Mouse (Mus musculus): ENCODE measurements at regions not wholly inside any gene's neighbourhood (a gene's known extent, or its start where the extent isn't known, plus 50 kb on each side); places are given as distances from the start of the nearest gene placed in this dataset.

DNA sequence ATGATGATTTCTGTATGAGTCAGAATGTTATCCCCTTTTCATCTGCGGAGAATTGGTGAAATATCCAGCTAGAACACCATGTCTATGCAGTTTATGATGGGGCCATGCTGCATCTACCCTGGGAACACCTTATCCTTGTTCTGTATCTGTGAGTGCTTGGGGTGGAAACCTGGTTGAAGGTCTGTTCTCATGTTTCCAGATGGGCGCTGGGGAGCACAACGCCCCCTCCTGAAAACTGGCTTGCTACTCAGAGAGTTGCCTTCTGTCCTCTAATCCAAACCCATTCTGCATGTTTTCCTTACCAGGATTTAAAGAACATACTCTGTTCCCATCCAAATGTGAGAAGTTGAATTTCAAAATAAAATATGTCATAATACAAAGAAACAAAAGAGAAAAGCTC, 1239.5 kb upstream of the Zeb2 start:
- H3K27me3 ChIP-seq (ENCODE audit: control insufficient read depth, insufficient read depth, low read length), result no peaks in the 10 kb centered on the region
- H3K27ac ChIP-seq (ENCODE audit: low read length), result no peak overlapping the region
- H3K4me3 ChIP-seq (ENCODE audit: low read length), result no peak overlapping the region
- ATAC-seq (replicated peaks; ENCODE audit: extremely low read depth, insufficient read depth, low FRiP score), result no peak
- WGBS, result 74% methylated on average over 3 of the region's 3 CpGs
- no peak overlapping the region for H3K4me2 ChIP-seq (ENCODE audit: low read depth, low read length)
- H3K9me3 ChIP-seq (replicated peaks; ENCODE audit: control insufficient read depth, low read length), result no peaks in the 10 kb centered on the region
- H3K9ac ChIP-seq (ENCODE audit: low read length), result no peak overlapping the region
- no peaks in the 10 kb centered on the region for H3K4me1 ChIP-seq (ENCODE audit: control insufficient read depth, insufficient read depth, low read length)
- H3K36me3 ChIP-seq (ENCODE audit: control insufficient read depth, insufficient read depth), result no peaks in the 10 kb centered on the region

GRCm38 (mm10) chr2:46340694-46341093, 1223.5 kb upstream of the Zeb2 start:
- H3K27ac ChIP-seq (ENCODE audit: low read length), result no peak overlapping the region
- no peaks in the 10 kb centered on the region for H3K9me3 ChIP-seq (replicated peaks; ENCODE audit: control insufficient read depth, low read length)
- WGBS, result 58% methylated on average over 4 of the region's 4 CpGs
- no peak overlapping the region for H3K4me3 ChIP-seq (ENCODE audit: low read length)
- H3K4me1 ChIP-seq (ENCODE audit: control insufficient read depth, insufficient read depth, low read length), result no peaks in the 10 kb centered on the region
- no peak for ATAC-seq (replicated peaks; ENCODE audit: extremely low read depth, insufficient read depth, low FRiP score)
- no peak overlapping the region for H3K9ac ChIP-seq (ENCODE audit: low read length)
- H3K36me3 ChIP-seq (ENCODE audit: control insufficient read depth, insufficient read depth), result no peaks in the 10 kb centered on the region
- no peak overlapping the region for H3K4me2 ChIP-seq (ENCODE audit: low read depth, low read length)
- no peaks in the 10 kb centered on the region for H3K27me3 ChIP-seq (ENCODE audit: control insufficient read depth, insufficient read depth, low read length)

GRCm38 (mm10) chr2:46316666-46317065, 1199.5 kb upstream of the Zeb2 start:
- no peak overlapping the region for H3K9ac ChIP-seq (ENCODE audit: low read length)
- no peaks in the 10 kb centered on the region for H3K4me1 ChIP-seq (ENCODE audit: control insufficient read depth, insufficient read depth, low read length)
- H3K36me3 ChIP-seq (ENCODE audit: control insufficient read depth, insufficient read depth), result no peaks in the 10 kb centered on the region
- WGBS, result 73% methylated on average over 2 of the region's 2 CpGs
- no peaks in the 10 kb centered on the region for H3K27me3 ChIP-seq (ENCODE audit: control insufficient read depth, insufficient read depth, low read length)
- no peak overlapping the region for H3K4me3 ChIP-seq (ENCODE audit: low read length)
- H3K9me3 ChIP-seq (replicated peaks; ENCODE audit: control insufficient read depth, low read length), result no peaks in the 10 kb centered on the region
- H3K27ac ChIP-seq (ENCODE audit: low read length), result no peak overlapping the region
- H3K4me2 ChIP-seq (ENCODE audit: low read depth, low read length), result no peak overlapping the region
- ATAC-seq (replicated peaks; ENCODE audit: extremely low read depth, insufficient read depth, low FRiP score), result no peak

DNA sequence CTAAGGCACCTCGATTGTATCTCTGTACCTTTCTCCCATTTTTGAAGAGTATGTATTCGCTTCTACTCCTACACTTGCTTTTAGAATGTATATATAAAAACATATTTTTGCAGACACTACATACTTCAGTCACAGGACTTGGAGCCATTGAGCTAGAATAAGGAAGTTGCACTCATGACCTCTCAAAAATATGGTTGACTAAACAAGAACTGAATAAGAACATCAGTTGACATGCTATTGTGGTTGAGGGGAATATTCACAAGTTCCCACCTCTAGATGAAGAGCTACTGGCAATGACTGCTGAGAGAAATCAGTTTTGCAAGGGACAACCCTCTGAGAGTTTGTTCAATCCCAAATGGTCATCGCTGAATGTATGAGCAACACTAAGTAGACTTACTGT, 1198.0 kb upstream of the Zeb2 start:
- H3K4me2 ChIP-seq (ENCODE audit: low read depth, low read length), result no peak overlapping the region
- H3K9me3 ChIP-seq (replicated peaks; ENCODE audit: control insufficient read depth, low read length), result no peaks in the 10 kb centered on the region
- no peaks in the 10 kb centered on the region for H3K27me3 ChIP-seq (ENCODE audit: control insufficient read depth, insufficient read depth, low read length)
- 84% methylated on average over 3 of the region's 3 CpGs for WGBS
- no peak overlapping the region for H3K4me3 ChIP-seq (ENCODE audit: low read length)
- no peaks in the 10 kb centered on the region for H3K4me1 ChIP-seq (ENCODE audit: control insufficient read depth, insufficient read depth, low read length)
- no peaks in the 10 kb centered on the region for H3K36me3 ChIP-seq (ENCODE audit: control insufficient read depth, insufficient read depth)
- H3K27ac ChIP-seq (ENCODE audit: low read length), result no peak overlapping the region
- no peak overlapping the region for H3K9ac ChIP-seq (ENCODE audit: low read length)
- ATAC-seq (replicated peaks; ENCODE audit: extremely low read depth, insufficient read depth, low FRiP score), result no peak

DNA sequence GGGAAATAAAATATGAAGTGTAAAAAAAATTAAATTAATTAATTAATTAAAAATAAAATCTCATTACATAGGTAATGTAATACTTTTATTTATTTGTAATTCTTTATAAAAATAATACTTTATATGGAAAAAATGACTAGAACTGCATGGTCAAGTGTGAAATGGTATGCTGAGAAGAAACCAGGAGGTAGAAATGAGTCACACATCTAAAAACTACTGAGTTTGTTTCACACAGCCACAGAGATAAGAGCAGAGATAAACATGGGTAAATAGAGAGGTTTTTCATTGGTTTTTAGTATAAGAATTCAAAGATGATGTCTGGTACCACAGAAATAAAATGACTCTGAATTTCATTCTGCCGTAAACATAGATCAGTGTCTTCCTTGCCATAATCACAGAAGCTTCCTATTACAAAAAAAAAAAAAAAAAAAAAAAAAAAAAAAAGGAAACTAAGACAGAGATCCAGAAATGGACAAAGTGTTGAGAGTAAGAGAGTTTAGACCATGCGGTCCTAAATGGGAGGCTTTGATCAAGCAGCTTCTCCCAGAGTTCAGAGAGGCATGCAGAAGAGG, 1190.5 kb upstream of the Zeb2 start:
- 90% methylated on average over 2 of the region's 2 CpGs for WGBS
- H3K4me2 ChIP-seq (ENCODE audit: low read depth, low read length), result no peak overlapping the region
- no peaks in the 10 kb centered on the region for H3K4me1 ChIP-seq (ENCODE audit: control insufficient read depth, insufficient read depth, low read length)
- no peaks in the 10 kb centered on the region for H3K27me3 ChIP-seq (ENCODE audit: control insufficient read depth, insufficient read depth, low read length)
- H3K9me3 ChIP-seq (replicated peaks; ENCODE audit: control insufficient read depth, low read length), result no peaks in the 10 kb centered on the region
- H3K27ac ChIP-seq (ENCODE audit: low read length), result no peak overlapping the region
- no peak overlapping the region for H3K4me3 ChIP-seq (ENCODE audit: low read length)
- no peak for ATAC-seq (replicated peaks; ENCODE audit: extremely low read depth, insufficient read depth, low FRiP score)
- H3K9ac ChIP-seq (ENCODE audit: low read length), result no peak overlapping the region
- no peaks in the 10 kb centered on the region for H3K36me3 ChIP-seq (ENCODE audit: control insufficient read depth, insufficient read depth)

GRCm38 (mm10) chr2:46302627-46303026, 1185.4 kb upstream of the Zeb2 start:
- no peak for ATAC-seq (replicated peaks; ENCODE audit: extremely low read depth, insufficient read depth, low FRiP score)
- WGBS, result 49% methylated on average over 1 of the region's 1 CpGs

DNA sequence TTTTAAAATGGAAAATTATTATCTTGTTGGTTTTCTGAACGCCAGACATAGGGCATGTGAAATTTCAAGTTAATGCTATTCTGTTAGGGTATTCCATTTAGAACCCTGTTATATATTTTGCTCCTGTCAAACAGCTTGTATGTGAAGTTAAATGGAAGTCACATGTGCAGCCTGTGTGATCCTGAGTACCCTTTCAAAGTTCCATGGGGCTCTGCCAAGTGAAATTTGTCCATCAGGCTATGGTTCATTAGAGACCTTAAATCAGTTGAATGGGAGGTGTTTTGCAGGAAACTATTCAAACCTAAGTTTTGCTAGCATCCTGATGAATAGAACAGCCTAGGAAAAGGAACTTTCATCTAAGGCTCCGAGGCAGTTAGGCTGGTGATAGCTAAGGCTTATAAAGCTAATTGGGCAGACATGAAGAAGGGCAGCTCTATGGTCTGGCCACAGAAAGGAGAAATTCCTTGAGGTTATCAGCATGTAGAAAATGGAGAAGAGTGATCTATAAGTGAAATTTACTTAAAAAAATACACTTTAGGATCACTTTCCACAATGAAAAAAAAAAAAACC, 1180.2 kb upstream of the Zeb2 start:
- WGBS, result 73% methylated on average over 2 of the region's 2 CpGs

More at GRCm38 (mm10) chr2:46302627-46303026, 1185.4 kb upstream of the Zeb2 start:
- no peaks in the 10 kb centered on the region for H3K9me3 ChIP-seq (replicated peaks; ENCODE audit: control insufficient read depth, low read length)
- H3K27ac ChIP-seq (ENCODE audit: low read length), result no peak overlapping the region
- H3K4me1 ChIP-seq (ENCODE audit: control insufficient read depth, insufficient read depth, low read length), result no peaks in the 10 kb centered on the region
- H3K4me2 ChIP-seq (ENCODE audit: low read depth, low read length), result no peak overlapping the region
- H3K27me3 ChIP-seq (ENCODE audit: control insufficient read depth, insufficient read depth, low read length), result no peaks in the 10 kb centered on the region
- no peak overlapping the region for H3K9ac ChIP-seq (ENCODE audit: low read length)
- H3K36me3 ChIP-seq (ENCODE audit: control insufficient read depth, insufficient read depth), result no peaks in the 10 kb centered on the region
- H3K4me3 ChIP-seq (ENCODE audit: low read length), result no peak overlapping the region

GRCm38 (mm10) chr2:46283929-46284598, 1166.9 kb upstream of the Zeb2 start:
- Histone ChIP-seq H3K27ac (ENCODE audit: low read length) (no peak overlapping the region), H3K36me3 (ENCODE audit: control insufficient read depth, insufficient read depth) (no peaks in the 10 kb centered on the region), H3K4me3 (ENCODE audit: low read length) (no peak overlapping the region), H3K9me3 (replicated peaks; ENCODE audit: control insufficient read depth, low read length) (no peaks in the 10 kb centered on the region), H3K27me3 (ENCODE audit: control insufficient read depth, insufficient read depth, low read length) (no peaks in the 10 kb centered on the region), H3K4me1 (ENCODE audit: control insufficient read depth, insufficient read depth, low read length) (no peaks in the 10 kb centered on the region), H3K9ac (ENCODE audit: low read length) (no peak overlapping the region), H3K4me2 (ENCODE audit: low read depth, low read length) (no peak overlapping the region)
- WGBS, result 80% methylated on average over 5 of the region's 5 CpGs
- ATAC-seq (replicated peaks; ENCODE audit: extremely low read depth, insufficient read depth, low FRiP score), result no peak

More for the DNA sequence above, 1180.2 kb upstream of the Zeb2 start:
- Histone ChIP-seq H3K9ac (ENCODE audit: low read length) (no peak overlapping the region), H3K4me1 (ENCODE audit: control insufficient read depth, insufficient read depth, low read length) (no peaks in the 10 kb centered on the region), H3K4me3 (ENCODE audit: low read length) (no peak overlapping the region), H3K4me2 (ENCODE audit: low read depth, low read length) (no peak overlapping the region), H3K27ac (ENCODE audit: low read length) (no peak overlapping the region), H3K27me3 (ENCODE audit: control insufficient read depth, insufficient read depth, low read length) (no peaks in the 10 kb centered on the region), H3K36me3 (ENCODE audit: control insufficient read depth, insufficient read depth) (no peaks in the 10 kb centered on the region), H3K9me3 (replicated peaks; ENCODE audit: control insufficient read depth, low read length) (no peaks in the 10 kb centered on the region)
- ATAC-seq (replicated peaks; ENCODE audit: extremely low read depth, insufficient read depth, low FRiP score), result no peak

GRCm38 (mm10) chr2:46280822-46281221, 1163.6 kb upstream of the Zeb2 start:
- 72% methylated on average over 2 of the region's 2 CpGs for WGBS
- ATAC-seq (replicated peaks; ENCODE audit: extremely low read depth, insufficient read depth, low FRiP score), result no peak

More at GRCm38 (mm10) chr2:46280822-46281221, 1163.6 kb upstream of the Zeb2 start:
- no peak overlapping the region for H3K4me2 ChIP-seq (ENCODE audit: low read depth, low read length)
- no peak overlapping the region for H3K9ac ChIP-seq (ENCODE audit: low read length)
- no peaks in the 10 kb centered on the region for H3K27me3 ChIP-seq (ENCODE audit: control insufficient read depth, insufficient read depth, low read length)
- no peak overlapping the region for H3K4me3 ChIP-seq (ENCODE audit: low read length)
- no peaks in the 10 kb centered on the region for H3K36me3 ChIP-seq (ENCODE audit: control insufficient read depth, insufficient read depth)
- H3K27ac ChIP-seq (ENCODE audit: low read length), result no peak overlapping the region
- no peaks in the 10 kb centered on the region for H3K9me3 ChIP-seq (replicated peaks; ENCODE audit: control insufficient read depth, low read length)
- no peaks in the 10 kb centered on the region for H3K4me1 ChIP-seq (ENCODE audit: control insufficient read depth, insufficient read depth, low read length)
